Mouse (Mus musculus) liver, postnatal 0 days (tissue): ENCODE data around the gene Dlk2.

Experiments used
- CTCF ChIP-seq: sonication (generic); IDR thresholded peaks from 2 replicates; pipeline ENCODE4 v1.5.1; 2016; ENCODE audit warnings: antibody characterized with exemption, low read depth
- EP300 ChIP-seq: IDR thresholded peaks from 2 replicates; pipeline ENCODE4 v1.6.1; 2016; ENCODE audit warnings: antibody characterized with exemption, low read depth, mild to moderate bottlenecking

DNA sequence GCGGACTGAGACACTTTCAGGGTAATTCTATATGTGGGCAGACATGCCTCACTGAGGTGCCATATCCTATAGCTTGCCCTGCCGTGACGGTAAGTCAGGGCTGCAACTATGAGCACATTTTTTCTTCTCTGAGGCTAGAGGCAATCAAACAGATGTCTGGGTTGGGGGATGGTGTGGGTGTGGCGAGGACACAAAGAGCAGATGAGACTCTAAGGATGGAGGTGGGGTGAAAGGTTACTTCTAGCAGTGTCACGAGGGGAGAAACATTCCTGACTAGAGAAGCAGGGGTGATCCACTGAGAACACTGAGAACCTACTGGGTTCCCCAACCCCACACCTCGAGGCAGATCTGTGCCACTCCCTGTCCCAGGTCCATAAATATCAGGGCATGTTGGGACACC is 30.2 kb upstream of the Dlk2 start:
- no peak for TF ChIP-seq EP300
- TF ChIP-seq CTCF: no peak
